Mouse (Mus musculus) neural tube, embryonic 13.5 days (tissue): ENCODE data around the gene Nudt9. TPM values are rescaled to one million over a fixed set of nuclear protein-coding genes. Genes with fewer than 3 reads are reported as not detected.

Experiments
- ATAC-seq: fragments of 200-750 bp; cut with Nextera tagmentation; 2 replicates; pipeline ENCODE4 v1.8.0; 2017; ENCODE audit warnings: low read depth, mild to moderate bottlenecking, moderate TSS enrichment, moderate library complexity
- H3K27ac ChIP-seq: fragments of 300-500 bp; sonication (generic); replicated peaks from 2 replicates; pipeline ENCODE4 v1.5.1; 2015; ENCODE audit warnings: moderate library complexity, mild to moderate bottlenecking, inconsistent platforms
- H3K27me3 ChIP-seq: fragments of 300-500 bp; sonication (generic); 2 replicates; pipeline ENCODE4 v1.6.1; 2015; ENCODE audit warnings: mild to moderate bottlenecking, inconsistent platforms
- H3K36me3 ChIP-seq: fragments of 300-500 bp; sonication (generic); 2 replicates; pipeline ENCODE4 v1.6.1; 2015; ENCODE audit warnings: mild to moderate bottlenecking, inconsistent platforms
- H3K4me1 ChIP-seq: fragments of 300-500 bp; sonication (generic); replicated peaks from 2 replicates; pipeline ENCODE4 v1.6.1; 2015; ENCODE audit warnings: inconsistent platforms
- H3K4me2 ChIP-seq: fragments of 300-500 bp; sonication (generic); 2 replicates; pipeline ENCODE4 v1.6.1; 2015; ENCODE audit warnings: inconsistent platforms, mild to moderate bottlenecking, moderate library complexity
- H3K4me3 ChIP-seq: fragments of 300-500 bp; sonication (generic); 2 replicates; pipeline ENCODE4 v1.5.1; 2015; ENCODE audit warnings: mild to moderate bottlenecking, inconsistent platforms
- H3K9ac ChIP-seq: fragments of 300-500 bp; sonication (generic); 2 replicates; pipeline ENCODE4 v1.6.1; 2015; ENCODE audit warnings: moderate library complexity, mild to moderate bottlenecking, inconsistent platforms
- H3K9me3 ChIP-seq: fragments of 300-500 bp; sonication (generic); 2 replicates; pipeline ENCODE4 v1.6.1; 2016; ENCODE audit warnings: inconsistent platforms
- WGBS: fragments of 180-500 bp; shearing (Covaris S2); methylation state at CpG from one replicate; pipeline ENCODE4 v1.1.7; 2015; 5-methylcytosine and 5-hydroxymethylcytosine counted together
- polyA plus RNA-seq: library from polyadenylated mRNA; unstranded; fragments of >200 nt; fragmentation: Nextera tagmentation; extraction: Ambion mirVana; gene quantifications from 2 replicates; pipeline ENCODE4 v1.2.1, GENCODE M21; 2015

The Nudt9 gene
- polyA plus RNA-seq, 1 experiment from 2014 or later, result 76.2 TPM

- H3K9me3 ChIP-seq, result no peaks in the 10 kb centered on the region
- no peak for ATAC-seq
- peaks cover 15% of the 10 kb centered on the region; the same call in 1 of the 2 replicates for H3K4me1 ChIP-seq
- H3K27me3 ChIP-seq, result no peaks in the 10 kb centered on the region
- peaks cover 53% of the 10 kb centered on the region for H3K36me3 ChIP-seq
- WGBS, result 93% methylated on average over 11 of the region's 11 CpGs
- no peak overlapping the region for H3K4me2 ChIP-seq
- H3K4me3 ChIP-seq, result no peak overlapping the region
- no peak overlapping the region for H3K27ac ChIP-seq
- H3K9ac ChIP-seq, result no peak overlapping the region
Measured at GRCm38 (mm10) chr5:104062773-104063551, 16.9 kb downstream of the Nudt9 start.

- H3K9ac ChIP-seq, result no peak overlapping the region
- H3K27ac ChIP-seq, result no peak overlapping the region
- peaks cover 17% of the 10 kb centered on the region for H3K4me1 ChIP-seq
- no peak overlapping the region for H3K4me2 ChIP-seq
- WGBS, result 86% methylated on average over 7 of the region's 7 CpGs
- no peak for ATAC-seq
- no peaks in the 10 kb centered on the region for H3K9me3 ChIP-seq
- peaks cover 9% of the 10 kb centered on the region for H3K36me3 ChIP-seq
- H3K27me3 ChIP-seq, result no peaks in the 10 kb centered on the region
- no peak overlapping the region for H3K4me3 ChIP-seq
Measured at GRCm38 (mm10) chr5:104068751-104069150, 22.6 kb downstream of the Nudt9 start.

- Histone ChIP-seq H3K9me3 (no peaks in the 10 kb centered on the region), H3K9ac (no peak overlapping the region), H3K36me3 (no peaks in the 10 kb centered on the region), H3K27ac (no peak overlapping the region), H3K27me3 (no peaks in the 10 kb centered on the region), H3K4me1 (peaks cover 29% of the 10 kb centered on the region), H3K4me2 (no peak overlapping the region), H3K4me3 (no peak overlapping the region)
- ATAC-seq, result no peak
- 53% methylated on average over 4 of the region's 4 CpGs for WGBS
Measured at GRCm38 (mm10) chr5:104071048-104071447, 24.9 kb downstream of the Nudt9 start.

- peak; percentile 85 for ATAC-seq
- H3K4me2 ChIP-seq, result 0 out of 2 replicates have a peak overlapping the region, but pooled peaks have one; percentile 13
Measured at GRCm38 (mm10) chr5:104072272-104072886, 26.3 kb downstream of the Nudt9 start.

GRCm38 (mm10) chr5:104073602-104074001 lies 27.5 kb downstream of the Nudt9 start:
- ATAC-seq, result peak; percentile 71; the same call in 1 of the 2 replicates
- no peak overlapping the region for H3K4me3 ChIP-seq
- no peaks in the 10 kb centered on the region for H3K9me3 ChIP-seq
- H3K4me1 ChIP-seq, result peaks cover 36% of the 10 kb centered on the region
- H3K36me3 ChIP-seq, result no peaks in the 10 kb centered on the region
- WGBS, result 78% methylated on average over 5 of the region's 5 CpGs
- no peak overlapping the region for H3K4me2 ChIP-seq
- H3K27me3 ChIP-seq, result no peaks in the 10 kb centered on the region
- H3K9ac ChIP-seq, result no peak overlapping the region
- H3K27ac ChIP-seq, result no peak overlapping the region

More at GRCm38 (mm10) chr5:104072272-104072886, 26.3 kb downstream of the Nudt9 start:
- Histone ChIP-seq H3K9ac (no peak overlapping the region), H3K27ac (peak overlapping the region; percentile 84), H3K27me3 (no peaks in the 10 kb centered on the region), H3K4me3 (no peak overlapping the region), H3K4me1 (peaks cover 36% of the 10 kb centered on the region), H3K36me3 (no peaks in the 10 kb centered on the region), H3K9me3 (no peaks in the 10 kb centered on the region)
- WGBS, result 5% methylated on average over 6 of the region's 8 CpGs

- H3K36me3 ChIP-seq, result no peaks in the 10 kb centered on the region
- H3K27me3 ChIP-seq, result no peaks in the 10 kb centered on the region
- no peak overlapping the region for H3K4me3 ChIP-seq
- 37% methylated on average over 12 of the region's 12 CpGs for WGBS
- no peak overlapping the region for H3K9ac ChIP-seq
- peaks cover 36% of the 10 kb centered on the region for H3K4me1 ChIP-seq
- ATAC-seq, result no peak
- no peak overlapping the region for H3K4me2 ChIP-seq
- no peak overlapping the region for H3K27ac ChIP-seq
- no peaks in the 10 kb centered on the region for H3K9me3 ChIP-seq
Measured at GRCm38 (mm10) chr5:104074388-104074787, 28.3 kb downstream of the Nudt9 start.

- Histone ChIP-seq H3K4me3 (no peak overlapping the region), H3K4me2 (no peak overlapping the region), H3K9ac (peak overlapping the region; percentile 34; the same call in 1 of the 2 replicates), H3K36me3 (peaks cover 9% of the 10 kb centered on the region; the same call in 1 of the 2 replicates), H3K27ac (no peak overlapping the region), H3K9me3 (no peaks in the 10 kb centered on the region), H3K27me3 (no peaks in the 10 kb centered on the region), H3K4me1 (peaks cover 34% of the 10 kb centered on the region)
- 42% methylated on average over 10 of the region's 10 CpGs for WGBS
- no peak for ATAC-seq
Measured at GRCm38 (mm10) chr5:104076361-104076760, 30.3 kb downstream of the Nudt9 start.

GRCm38 (mm10) chr5:104077508-104077907 lies 31.4 kb downstream of the Nudt9 start, which contains the start of gene Gm17660:
Gene Gm17660 (minus strand): TSS chr5:104077608.
- Histone ChIP-seq H3K9ac (peak within 1 kb of the TSS; percentile 34; the same call in 1 of the 2 replicates), H3K36me3 (peaks cover 9% of the 10 kb centered on the region; the same call in 1 of the 2 replicates), H3K4me1 (peaks cover 28% of the 10 kb centered on the region), H3K4me2 (no peak within 1 kb of the TSS), H3K9me3 (no peaks in the 10 kb centered on the region), H3K4me3 (no peak within 1 kb of the TSS), H3K27me3 (no peaks in the 10 kb centered on the region), H3K27ac (no peak within 1 kb of the TSS)
- 93% methylated on average over 7 of the region's 7 CpGs for WGBS
- ATAC-seq, result no peak

- ATAC-seq, result no peak
- Histone ChIP-seq H3K4me2 (no peak overlapping the region), H3K4me3 (no peak overlapping the region), H3K27me3 (no peaks in the 10 kb centered on the region), H3K36me3 (peaks cover 14% of the 10 kb centered on the region), H3K4me1 (peaks cover 8% of the 10 kb centered on the region), H3K27ac (no peak overlapping the region), H3K9ac (no peak overlapping the region), H3K9me3 (no peaks in the 10 kb centered on the region)
- WGBS, result 88% methylated on average over 6 of the region's 6 CpGs
Measured at GRCm38 (mm10) chr5:104080736-104081135, 34.6 kb downstream of the Nudt9 start.

- no peaks in the 10 kb centered on the region for H3K9me3 ChIP-seq
- H3K27me3 ChIP-seq, result no peaks in the 10 kb centered on the region
- H3K27ac ChIP-seq, result no peak overlapping the region
- 93% methylated on average over 9 of the region's 9 CpGs for WGBS
- H3K36me3 ChIP-seq, result peaks cover 49% of the 10 kb centered on the region
- H3K4me2 ChIP-seq, result no peak overlapping the region
- ATAC-seq, result no peak
- no peak overlapping the region for H3K9ac ChIP-seq
- no peak overlapping the region for H3K4me3 ChIP-seq
- no peaks in the 10 kb centered on the region for H3K4me1 ChIP-seq
Measured at GRCm38 (mm10) chr5:104085366-104085765, 39.3 kb downstream of the Nudt9 start.

GRCm38 (mm10) chr5:104089751-104090150 lies 43.6 kb downstream of the Nudt9 start:
- H3K9ac ChIP-seq, result no peak overlapping the region
- 92% methylated on average over 2 of the region's 2 CpGs for WGBS

GRCm38 (mm10) chr5:104095416-104096077 lies 49.4 kb downstream of the Nudt9 start:
- no peak for ATAC-seq
- no peak overlapping the region for H3K4me2 ChIP-seq
- H3K4me3 ChIP-seq, result no peak overlapping the region
- H3K9ac ChIP-seq, result no peak overlapping the region
- H3K36me3 ChIP-seq, result peaks cover 12% of the 10 kb centered on the region; the same call in 1 of the 2 replicates
- no peaks in the 10 kb centered on the region for H3K9me3 ChIP-seq
- WGBS, result 85% methylated on average over 11 of the region's 11 CpGs
- H3K27me3 ChIP-seq, result no peaks in the 10 kb centered on the region
- peak overlapping the region; percentile 49; the same call in 1 of the 2 replicates for H3K27ac ChIP-seq
- H3K4me1 ChIP-seq, result 0 out of 2 replicates have a peak, but pooled peaks cover 3% of the 10 kb centered on the region

More at GRCm38 (mm10) chr5:104089751-104090150, 43.6 kb downstream of the Nudt9 start:
- no peaks in the 10 kb centered on the region for H3K27me3 ChIP-seq
- H3K4me2 ChIP-seq, result no peak overlapping the region
- H3K27ac ChIP-seq, result no peak overlapping the region
- H3K4me3 ChIP-seq, result no peak overlapping the region
- peaks cover 58% of the 10 kb centered on the region for H3K36me3 ChIP-seq
- H3K9me3 ChIP-seq, result no peaks in the 10 kb centered on the region
- no peaks in the 10 kb centered on the region for H3K4me1 ChIP-seq
- no peak for ATAC-seq
